Mouse (Mus musculus) intestine, embryonic 16.5 days (tissue): ENCODE results near the gene Herc3. TPM values are rescaled to one million over a fixed set of nuclear protein-coding genes. Genes with fewer than 3 reads are reported as not detected.

Source experiments
- ATAC-seq: fragments of 200-750 bp; cut with Nextera tagmentation; 2 replicates; pipeline ENCODE4 v1.8.0; 2017; ENCODE audit warnings: moderate TSS enrichment, moderate library complexity
- H3K27ac ChIP-seq: fragments of 300-500 bp; sonication (generic); 2 replicates; pipeline ENCODE4 v1.5.1; 2014; ENCODE audit warnings: mild to moderate bottlenecking, low read length
- H3K27me3 ChIP-seq: fragments of 300-500 bp; sonication (generic); replicated peaks from 2 replicates; pipeline ENCODE4 v1.6.1; 2014; ENCODE audit warnings: low read length, control low read depth, mixed read lengths; ENCODE audit not compliant: control insufficient read depth, insufficient read depth
- H3K36me3 ChIP-seq: fragments of 300-500 bp; sonication (generic); 2 replicates; pipeline ENCODE4 v1.6.1; 2014; ENCODE audit warnings: low read length, control low read depth; ENCODE audit not compliant: control insufficient read depth, insufficient read depth
- H3K4me1 ChIP-seq: fragments of 300-500 bp; sonication (generic); 2 replicates; pipeline ENCODE4 v1.6.1; 2014; ENCODE audit warnings: low read length, control low read depth, mixed read lengths; ENCODE audit not compliant: control insufficient read depth, insufficient read depth
- H3K4me2 ChIP-seq: fragments of 300-500 bp; sonication (generic); 2 replicates; pipeline ENCODE4 v1.6.1; 2014; ENCODE audit warnings: low read depth, low read length, control low read depth
- H3K4me3 ChIP-seq: fragments of 300-500 bp; sonication (generic); 2 replicates; pipeline ENCODE4 v1.5.1; 2014; ENCODE audit warnings: mild to moderate bottlenecking, low read length
- H3K9ac ChIP-seq: fragments of 300-500 bp; sonication (generic); 2 replicates; pipeline ENCODE4 v1.6.1; 2014; ENCODE audit warnings: low read depth, low read length
- H3K9me3 ChIP-seq: fragments of 300-500 bp; sonication (generic); 2 replicates; pipeline ENCODE4 v1.6.1; 2016; ENCODE audit warnings: low read length, control low read depth; ENCODE audit not compliant: control insufficient read depth
- WGBS: fragments of 180-500 bp; shearing (Covaris S2); extraction: QIAGEN DNeasy Blood & Tissue Kit; methylation state at CpG from one replicate; pipeline ENCODE4 v1.1.7; 2014; 5-methylcytosine and 5-hydroxymethylcytosine counted together
- polyA plus RNA-seq: library from polyadenylated mRNA; unstranded; fragments of >200 nt; fragmentation: Nextera tagmentation; extraction: Ambion mirVana; gene quantifications from 2 replicates; pipeline ENCODE4 v1.2.1, GENCODE M21; 2015

The Herc3 gene
- polyA plus RNA-seq, 1 experiment from 2014 or later: 13.4 TPM

- 87% methylated on average over 9 of the region's 9 CpGs for WGBS
- ATAC-seq: no peak
Measured at GRCm38 (mm10) chr6:58879987-58880386, 48.7 kb downstream of the Herc3 start.

DNA sequence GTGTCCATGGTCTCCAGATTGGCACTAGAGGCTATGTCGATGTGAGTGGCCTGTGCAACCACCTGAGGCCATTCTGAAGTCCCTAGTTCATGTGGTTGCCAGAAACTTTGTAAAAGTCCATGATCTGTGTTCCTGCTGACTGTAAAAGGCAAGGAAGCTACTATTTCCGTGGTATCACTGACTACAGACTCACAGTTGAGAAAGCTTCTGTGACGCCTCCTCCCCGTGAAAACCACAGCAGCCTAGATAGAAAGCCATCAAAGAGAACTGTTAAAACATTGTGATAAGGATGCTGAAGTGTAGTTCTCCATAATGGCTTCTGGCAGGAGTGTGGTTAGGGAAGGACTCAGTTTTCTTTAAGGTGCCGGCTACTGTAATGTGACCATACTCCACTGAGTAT is 49.6 kb downstream of the Herc3 start:
- ATAC-seq: no peak
- Histone ChIP-seq H3K9me3 (no peaks in the 10 kb centered on the region), H3K4me3 (no peak overlapping the region), H3K4me1 (no peaks in the 10 kb centered on the region), H3K9ac (no peak overlapping the region), H3K36me3 (0 out of 2 replicates have a peak, but pooled peaks cover 4% of the 10 kb centered on the region), H3K27ac (no peak overlapping the region), H3K27me3 (no peaks in the 10 kb centered on the region), H3K4me2 (no peak overlapping the region)
- WGBS: 85% methylated on average over 5 of the region's 5 CpGs

More at GRCm38 (mm10) chr6:58879987-58880386, 48.7 kb downstream of the Herc3 start:
- H3K27me3 ChIP-seq: no peaks in the 10 kb centered on the region
- no peak overlapping the region for H3K4me3 ChIP-seq
- no peaks in the 10 kb centered on the region for H3K4me1 ChIP-seq
- H3K9ac ChIP-seq: no peak overlapping the region
- H3K4me2 ChIP-seq: no peak overlapping the region
- 0 out of 2 replicates have a peak, but pooled peaks cover 4% of the 10 kb centered on the region for H3K36me3 ChIP-seq
- H3K9me3 ChIP-seq: no peaks in the 10 kb centered on the region
- no peak overlapping the region for H3K27ac ChIP-seq

DNA sequence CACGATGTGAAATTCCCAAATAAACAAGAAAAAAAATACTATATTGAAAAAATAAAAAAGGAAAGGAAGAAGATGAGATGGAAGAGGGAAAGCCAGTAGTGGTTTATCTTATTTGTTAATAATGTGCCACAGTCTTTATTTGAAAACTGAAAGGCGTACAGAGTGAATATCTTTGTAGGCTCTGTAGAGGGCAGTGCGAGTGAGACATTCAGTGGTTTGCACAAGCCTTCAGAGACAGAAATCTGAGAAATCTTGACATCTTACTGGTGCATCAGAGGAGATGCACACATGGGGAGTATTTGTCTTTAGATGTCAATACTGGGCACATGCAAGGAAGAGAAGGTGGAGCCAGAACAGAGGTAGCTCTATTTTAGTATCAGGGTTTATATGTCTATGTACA is 50.1 kb downstream of the Herc3 start:
- H3K36me3 ChIP-seq: 0 out of 2 replicates have a peak, but pooled peaks cover 4% of the 10 kb centered on the region
- H3K4me1 ChIP-seq: no peaks in the 10 kb centered on the region
- no peak overlapping the region for H3K9ac ChIP-seq
- H3K4me2 ChIP-seq: no peak overlapping the region
- H3K9me3 ChIP-seq: no peaks in the 10 kb centered on the region
- 88% methylated on average over 3 of the region's 3 CpGs for WGBS
- ATAC-seq: no peak
- H3K4me3 ChIP-seq: no peak overlapping the region
- no peaks in the 10 kb centered on the region for H3K27me3 ChIP-seq
- no peak overlapping the region for H3K27ac ChIP-seq

DNA sequence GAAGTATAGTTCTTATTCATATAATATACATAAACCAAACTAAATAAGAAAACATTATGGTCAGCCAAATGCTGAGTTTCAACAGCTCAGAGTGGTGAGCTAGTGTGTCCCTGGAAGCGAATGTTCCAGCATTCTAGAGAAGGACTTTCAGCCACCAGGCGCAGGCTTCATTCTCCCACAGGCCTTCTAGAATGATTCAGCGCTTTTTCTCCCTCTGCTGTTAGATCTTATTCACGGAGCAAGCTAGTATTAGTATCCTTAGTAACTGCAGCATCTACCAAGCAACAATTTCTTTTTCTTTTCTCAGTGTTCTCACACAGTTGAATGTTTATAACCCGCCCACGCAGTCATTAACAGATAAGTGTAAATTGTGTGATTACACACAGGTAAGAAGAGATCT is 51.0 kb downstream of the Herc3 start:
- Histone ChIP-seq H3K9me3 (no peaks in the 10 kb centered on the region), H3K4me2 (no peak overlapping the region), H3K36me3 (0 out of 2 replicates have a peak, but pooled peaks cover 4% of the 10 kb centered on the region), H3K9ac (no peak overlapping the region), H3K27ac (no peak overlapping the region), H3K27me3 (no peaks in the 10 kb centered on the region), H3K4me1 (no peaks in the 10 kb centered on the region), H3K4me3 (no peak overlapping the region)
- no peak for ATAC-seq
- WGBS: 83% methylated on average over 6 of the region's 6 CpGs

DNA sequence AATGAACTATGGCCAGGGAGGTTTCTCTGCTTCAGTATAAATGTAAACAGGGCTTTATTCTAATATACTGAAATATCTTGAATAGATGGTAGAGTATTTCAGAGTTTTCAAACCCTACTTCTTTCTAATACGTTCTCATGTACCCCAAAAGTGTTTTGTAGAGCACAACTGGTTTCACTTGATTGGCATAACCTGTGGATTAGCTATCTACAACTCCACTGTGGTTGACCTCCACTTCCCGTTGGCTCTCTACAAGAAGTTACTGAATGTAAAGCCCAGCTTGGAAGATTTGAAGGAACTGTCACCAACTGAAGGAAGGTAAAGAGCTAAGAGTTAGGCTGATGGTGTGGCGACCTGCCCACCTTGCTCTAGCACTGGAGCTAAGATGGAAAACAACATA is 58.7 kb downstream of the Herc3 start:
- Histone ChIP-seq H3K9me3 (no peaks in the 10 kb centered on the region), H3K36me3 (no peaks in the 10 kb centered on the region), H3K27me3 (no peaks in the 10 kb centered on the region), H3K4me2 (no peak overlapping the region), H3K4me3 (no peak overlapping the region), H3K4me1 (no peaks in the 10 kb centered on the region), H3K27ac (no peak overlapping the region), H3K9ac (no peak overlapping the region)
- WGBS: 89% methylated on average over 3 of the region's 3 CpGs
- ATAC-seq: no peak

DNA sequence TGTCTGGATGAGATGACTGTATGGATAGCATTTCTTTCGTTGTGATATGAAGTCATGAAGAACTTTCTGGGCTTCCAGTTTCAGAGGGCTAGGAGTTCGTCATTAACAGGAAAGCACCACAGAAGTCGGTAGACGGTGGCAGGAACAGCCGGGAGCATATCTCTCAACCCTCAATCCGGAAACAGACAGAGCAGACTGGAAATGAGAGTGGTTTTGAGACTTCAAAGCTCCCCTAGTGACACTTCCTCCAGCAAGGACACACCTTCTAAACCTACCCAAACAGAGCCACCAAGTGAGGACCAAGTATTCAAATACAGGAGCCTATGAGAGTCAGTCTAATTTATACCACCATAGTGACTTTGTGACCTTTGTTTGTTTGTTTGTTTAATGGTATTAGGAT is 62.0 kb downstream of the Herc3 start:
- Histone ChIP-seq H3K4me2 (no peak overlapping the region), H3K27ac (no peak overlapping the region), H3K4me3 (no peak overlapping the region), H3K9ac (no peak overlapping the region), H3K4me1 (no peaks in the 10 kb centered on the region), H3K27me3 (no peaks in the 10 kb centered on the region), H3K9me3 (no peaks in the 10 kb centered on the region), H3K36me3 (no peaks in the 10 kb centered on the region)
- WGBS: 84% methylated on average over 6 of the region's 6 CpGs
- ATAC-seq: no peak

- Histone ChIP-seq H3K36me3 (no peaks in the 10 kb centered on the region), H3K27me3 (no peaks in the 10 kb centered on the region), H3K9me3 (no peaks in the 10 kb centered on the region), H3K4me3 (no peak overlapping the region), H3K4me1 (no peaks in the 10 kb centered on the region), H3K4me2 (no peak overlapping the region), H3K9ac (no peak overlapping the region), H3K27ac (no peak overlapping the region)
- WGBS: 78% methylated on average over 4 of the region's 4 CpGs
- no peak for ATAC-seq
Measured at GRCm38 (mm10) chr6:58894994-58895393, 63.7 kb downstream of the Herc3 start.

DNA sequence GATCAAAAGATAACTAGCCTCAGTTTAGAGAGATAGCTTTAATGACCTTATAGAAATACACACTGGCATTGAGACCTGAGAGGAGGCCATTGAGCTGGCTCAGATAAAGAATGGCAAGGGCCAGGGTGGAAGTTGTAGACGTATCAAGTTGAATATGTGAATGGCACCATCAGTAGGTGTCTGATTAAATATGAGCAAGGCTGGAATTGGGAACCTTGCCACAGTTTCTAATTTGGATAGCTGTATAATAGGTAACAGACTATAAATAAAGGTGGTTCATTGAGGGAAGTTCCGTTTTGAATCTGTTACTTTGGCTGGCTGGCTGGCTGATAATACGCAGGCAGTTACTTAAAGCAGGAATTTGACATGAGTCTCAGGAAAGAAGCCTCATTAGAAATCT is 65.4 kb downstream of the Herc3 start:
- 82% methylated on average over 3 of the region's 3 CpGs for WGBS
- Histone ChIP-seq H3K4me1 (no peaks in the 10 kb centered on the region), H3K9me3 (no peaks in the 10 kb centered on the region), H3K9ac (no peak overlapping the region), H3K4me3 (no peak overlapping the region), H3K27me3 (no peaks in the 10 kb centered on the region), H3K4me2 (no peak overlapping the region), H3K27ac (no peak overlapping the region), H3K36me3 (no peaks in the 10 kb centered on the region)
- ATAC-seq: no peak

DNA sequence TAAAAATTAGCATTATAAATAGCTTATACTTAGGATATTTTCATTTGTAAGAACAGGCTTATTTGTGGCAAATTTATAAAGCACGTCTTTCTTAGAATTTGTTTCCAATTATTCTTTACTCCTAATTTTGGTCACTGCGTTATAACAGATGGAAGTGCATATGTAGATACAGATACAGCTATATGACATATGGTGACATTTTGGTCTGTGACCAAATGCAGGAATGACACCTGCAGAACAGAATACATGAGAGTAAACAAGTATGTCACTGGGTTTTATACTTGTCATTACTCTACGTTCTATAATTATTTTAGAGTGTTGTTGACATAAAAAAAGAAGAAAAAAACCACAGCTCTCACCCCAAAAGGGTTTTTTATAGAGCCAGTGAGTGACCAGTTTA is 67.8 kb downstream of the Herc3 start:
- H3K9ac ChIP-seq: no peak overlapping the region
- no peak overlapping the region for H3K27ac ChIP-seq
- no peak for ATAC-seq
- WGBS: 93% methylated on average over 3 of the region's 3 CpGs
- H3K4me2 ChIP-seq: no peak overlapping the region
- no peaks in the 10 kb centered on the region for H3K9me3 ChIP-seq
- no peak overlapping the region for H3K4me3 ChIP-seq
- H3K4me1 ChIP-seq: no peaks in the 10 kb centered on the region
- H3K36me3 ChIP-seq: no peaks in the 10 kb centered on the region
- H3K27me3 ChIP-seq: no peaks in the 10 kb centered on the region

DNA sequence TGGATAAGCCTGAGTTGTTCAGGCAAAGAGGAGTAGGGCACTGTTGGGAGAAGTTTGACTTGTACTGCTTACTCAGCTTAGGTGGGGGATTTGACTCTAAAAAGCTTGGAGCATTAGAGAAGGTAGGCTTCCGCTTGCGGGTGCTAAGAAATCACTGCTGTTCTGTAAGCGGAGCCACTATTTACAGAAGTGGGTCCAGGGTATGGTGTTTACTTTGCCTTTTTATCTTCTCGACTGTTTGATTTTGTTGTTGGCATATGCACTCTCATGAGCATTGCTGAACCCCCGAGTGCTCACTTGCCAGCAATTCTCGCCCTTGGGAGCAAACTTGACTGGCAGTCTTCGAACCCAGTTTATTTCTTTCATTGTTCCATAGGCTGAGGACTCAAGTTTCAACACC is 69.3 kb downstream of the Herc3 start:
- H3K27ac ChIP-seq: no peak overlapping the region
- H3K36me3 ChIP-seq: no peaks in the 10 kb centered on the region
- ATAC-seq: no peak
- no peaks in the 10 kb centered on the region for H3K27me3 ChIP-seq
- no peak overlapping the region for H3K4me3 ChIP-seq
- H3K9ac ChIP-seq: no peak overlapping the region
- no peaks in the 10 kb centered on the region for H3K9me3 ChIP-seq
- H3K4me1 ChIP-seq: no peaks in the 10 kb centered on the region
- 69% methylated on average over 7 of the region's 7 CpGs for WGBS
- H3K4me2 ChIP-seq: no peak overlapping the region
